Mouse (Mus musculus): ENCODE measurements around the gene Dzip1l. TPM values are rescaled to one million over a fixed set of nuclear protein-coding genes. Genes with fewer than 3 reads are reported as not detected.

The Dzip1l gene
- not detected in 4 replicates for total RNA-seq (2023)

DNA sequence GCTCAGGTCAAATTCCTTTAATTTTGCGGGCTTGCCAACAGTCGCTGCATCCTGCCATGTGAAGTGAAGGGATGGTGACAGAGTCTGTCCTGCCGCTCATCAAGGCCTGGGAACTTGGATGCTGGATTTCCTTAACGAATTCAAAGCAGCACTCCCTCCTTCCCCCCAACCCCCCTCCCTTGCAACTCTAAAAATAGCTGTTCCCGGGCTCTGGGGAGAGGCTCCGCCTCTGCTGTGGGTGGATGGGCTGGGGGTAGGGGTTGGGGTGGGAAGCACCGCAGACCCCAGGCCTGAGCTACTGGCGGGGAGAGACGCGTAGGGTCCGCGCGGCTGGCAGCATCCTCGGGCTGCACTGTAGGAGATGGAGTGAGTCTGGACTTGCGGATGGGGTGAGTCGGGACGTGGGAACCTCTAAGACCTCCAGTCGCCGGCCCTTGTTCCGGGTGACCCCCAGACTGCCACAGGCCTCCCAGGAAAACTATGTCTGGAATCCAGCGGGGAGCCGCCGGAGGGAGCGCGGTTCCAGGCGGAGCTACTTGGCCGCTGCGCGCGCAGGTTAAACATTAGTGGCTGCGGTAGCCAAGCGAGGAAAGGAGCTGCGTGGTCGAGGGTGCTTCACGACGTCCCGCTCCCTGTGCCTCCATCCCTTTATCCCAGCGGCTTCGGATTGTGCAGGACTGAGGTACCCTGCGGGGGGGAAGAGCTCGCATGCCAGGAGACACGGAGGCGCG, at the start of gene Dzip1l:
Dzip1l (plus strand) TSS at position 216 of the 731 bp plus-strand sequence.

DNA sequence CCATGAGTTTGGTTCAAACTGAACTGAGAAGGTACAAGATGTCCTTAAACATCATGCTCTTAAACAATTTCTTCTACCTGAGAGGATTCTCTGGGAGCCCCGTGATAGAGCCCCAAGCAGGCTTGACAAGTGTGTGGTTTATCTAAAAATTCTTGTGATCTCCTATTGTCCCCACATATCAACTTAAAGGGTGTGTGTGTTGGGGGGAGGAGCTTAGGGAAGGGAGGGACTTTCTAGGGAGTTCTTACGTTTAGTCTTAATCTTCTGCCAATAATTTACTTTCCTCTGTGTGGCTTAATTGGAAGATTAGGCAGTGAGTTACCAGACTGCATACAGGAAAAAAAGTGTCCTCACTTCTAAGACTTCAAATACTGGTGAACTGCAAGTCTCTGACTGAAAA, 17.1 kb upstream of the Dzip1l start, which contains the start of gene A4gnt:
A4gnt (plus strand) TSS at position 301 of the 400 bp plus-strand sequence.

DNA sequence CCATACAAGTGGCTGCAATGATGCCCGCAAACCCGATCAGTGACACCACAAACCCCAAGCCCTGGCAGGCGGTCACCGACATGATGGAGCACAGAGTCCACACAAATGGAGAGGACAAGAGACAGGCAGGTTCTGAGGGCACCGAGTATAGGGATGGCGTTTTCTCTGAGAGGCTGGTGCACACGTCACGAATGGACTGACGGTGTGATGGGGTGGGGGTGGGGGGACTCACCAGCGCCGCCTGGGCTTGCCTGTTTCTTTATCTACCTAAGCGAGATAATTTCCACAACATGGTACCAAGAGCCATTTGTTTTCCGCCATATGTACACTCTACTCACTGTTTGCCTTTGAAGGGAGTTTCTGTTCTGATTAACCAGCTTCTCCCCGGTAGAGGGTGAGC, 87.8 kb downstream of the Dzip1l start, which contains the start of gene Cldn18:
Cldn18 (minus strand) TSS at position 134 of the 400 bp plus-strand sequence.

Other genes starting within 250 kb of the Dzip1l start
- gene Mras, start 192.1 kb upstream of the Dzip1l start, total RNA-seq (2023), result 0.12 to 0.49 TPM in 2 of 4 replicates, not detected in the others
- gene Nme9, start 178.0 kb upstream of the Dzip1l start, total RNA-seq (2023), result not detected in 4 replicates
- gene Armc8, start 60.6 kb upstream of the Dzip1l start, total RNA-seq (2023), result 30.9 to 37.7 TPM (median 35.5 TPM) in 4 replicates
- gene Dbr1, start 53.7 kb upstream of the Dzip1l start, total RNA-seq (2023), result 24.6 to 31.1 TPM (median 27.7 TPM) in 4 replicates
- not detected in 4 replicates for gene A4gnt, start 17.0 kb upstream of the Dzip1l start, total RNA-seq (2023)
- not detected in 4 replicates for gene Cldn18, start 87.8 kb downstream of the Dzip1l start, total RNA-seq (2023)
- gene Sox14, start 246.7 kb downstream of the Dzip1l start, total RNA-seq (2023), result not detected in 4 replicates